Mouse (Mus musculus) right cerebral cortex, postnatal 36 days (tissue): ENCODE measurements around the gene Zc2hc1c.
"Not testable (repeated sequence)": the region's sequence is repeated elsewhere in the genome, so short reads cannot be mapped to it uniquely, and the experiment has no call there.

Source experiments
- DNase-seq, 2 experiments: peaks; one replicate each; pipeline ENCODE4 v3.0.0; 2022; ENCODE audit warnings: low spot score in 2 of 2, mixed read lengths in 1 of 2

Zc2hc1c gene

DNA sequence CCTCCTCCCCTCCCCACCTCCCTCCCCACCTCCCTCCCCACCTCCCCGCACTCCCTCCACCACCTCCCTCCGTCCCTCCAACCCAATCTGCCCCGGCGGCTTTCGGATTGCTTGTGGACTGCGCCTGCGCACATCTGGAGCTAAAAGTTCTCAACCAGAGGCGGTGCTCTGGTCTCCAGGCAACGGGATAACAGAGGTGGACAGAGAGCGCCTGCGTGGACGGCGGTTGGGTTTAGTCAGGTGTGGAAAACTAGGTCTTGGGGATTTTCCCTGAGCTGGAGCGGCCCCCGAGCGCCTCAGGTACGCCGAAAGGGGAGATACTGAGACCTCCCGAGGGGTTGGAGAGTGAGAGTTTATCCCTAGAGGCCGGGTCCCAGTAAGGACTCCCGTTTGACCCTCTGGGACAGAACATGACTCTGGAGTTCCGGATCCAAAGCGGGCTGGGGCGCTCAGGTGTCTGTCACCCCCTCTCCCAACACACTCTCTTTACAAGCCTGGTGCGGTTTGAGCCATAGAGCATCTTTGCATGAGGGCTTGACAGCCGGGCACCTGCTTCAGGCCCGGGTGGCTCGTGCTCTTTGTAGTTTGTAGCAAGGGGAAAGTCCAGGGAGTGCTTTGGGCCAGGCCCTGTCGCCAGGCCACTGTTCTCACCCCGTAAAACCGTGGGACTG is at the start of gene Zc2hc1c:
Gene Zc2hc1c (plus strand): TSS at position 106 of the 671 bp plus-strand sequence.
- DNase-seq: peak; percentile 74 to 85

- DNase-seq: no peak
Observed at GRCm38 (mm10) chr12:85252083-85252482, 36.3 kb upstream of the Zc2hc1c start.

GRCm38 (mm10) chr12:85256074-85256751 is 32.2 kb upstream of the Zc2hc1c start:
- DNase-seq: no peak

DNA sequence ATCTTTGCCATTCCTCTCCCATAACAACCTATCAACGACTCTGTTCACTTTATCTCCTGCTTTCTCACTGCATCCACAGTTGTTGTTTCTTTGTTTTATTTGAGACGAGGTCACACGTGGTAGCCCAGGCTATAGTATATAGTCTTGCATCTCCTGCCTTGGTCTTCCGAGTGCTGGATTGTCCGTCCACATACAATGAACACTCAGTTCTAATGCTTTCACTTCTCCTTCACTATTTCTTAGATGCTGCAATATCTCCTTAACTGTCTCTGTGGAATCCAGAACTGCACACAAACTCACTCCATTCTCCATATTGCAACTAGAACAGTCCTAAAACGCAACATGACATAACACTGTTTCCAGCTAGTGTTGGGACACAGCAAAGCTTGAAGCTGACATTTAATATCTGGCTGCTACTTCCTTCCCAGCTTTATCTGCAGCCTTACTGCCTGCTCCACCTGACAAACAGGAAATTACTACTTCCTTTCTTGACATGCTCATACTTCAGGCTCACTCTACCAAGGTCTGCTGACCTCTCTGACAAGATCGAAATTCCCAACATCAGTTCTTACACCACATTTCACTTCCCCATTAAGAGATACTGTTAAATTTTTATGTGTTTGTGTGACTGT is 31.3 kb upstream of the Zc2hc1c start:
- no peak for DNase-seq

DNA sequence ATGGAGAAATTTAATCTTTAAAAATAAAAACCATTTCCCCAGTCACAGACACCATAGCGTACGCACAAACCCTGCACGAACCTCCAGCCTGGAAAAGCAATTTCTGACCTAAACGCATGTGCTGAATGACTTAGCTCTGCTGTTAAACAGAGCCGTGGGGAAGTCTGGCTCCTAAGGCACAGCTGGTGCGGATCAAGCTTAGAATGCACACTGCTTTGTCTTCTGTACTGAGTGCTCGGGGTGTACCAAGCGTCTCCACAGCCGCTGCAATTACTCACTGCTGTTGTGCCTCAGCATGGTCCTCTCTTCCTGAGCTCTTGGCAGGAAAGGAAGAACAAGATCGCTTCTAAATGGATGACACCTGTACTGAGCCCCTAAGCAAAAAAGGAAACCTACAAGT is 25.9 kb upstream of the Zc2hc1c start:
- DNase-seq: no peak

DNA sequence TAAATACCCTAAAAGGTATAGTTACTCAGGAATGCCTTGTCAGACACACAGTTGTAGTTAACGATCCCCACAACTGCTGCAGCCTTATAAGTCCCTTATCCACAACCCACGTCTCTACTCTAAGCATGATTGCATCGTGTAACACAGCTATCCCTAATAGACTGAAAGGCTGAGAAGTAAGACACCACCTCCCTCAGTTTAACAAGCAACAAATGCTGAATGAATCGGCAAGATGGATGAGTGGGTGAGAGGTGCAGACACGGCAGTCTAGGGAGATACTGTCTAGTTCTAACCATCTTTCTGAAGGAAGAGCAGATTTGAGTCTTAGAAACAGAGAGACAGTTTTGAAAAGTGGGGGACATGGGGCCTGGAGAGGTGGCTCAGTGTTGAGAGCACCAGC is 25.2 kb upstream of the Zc2hc1c start:
- no peak for DNase-seq

DNA sequence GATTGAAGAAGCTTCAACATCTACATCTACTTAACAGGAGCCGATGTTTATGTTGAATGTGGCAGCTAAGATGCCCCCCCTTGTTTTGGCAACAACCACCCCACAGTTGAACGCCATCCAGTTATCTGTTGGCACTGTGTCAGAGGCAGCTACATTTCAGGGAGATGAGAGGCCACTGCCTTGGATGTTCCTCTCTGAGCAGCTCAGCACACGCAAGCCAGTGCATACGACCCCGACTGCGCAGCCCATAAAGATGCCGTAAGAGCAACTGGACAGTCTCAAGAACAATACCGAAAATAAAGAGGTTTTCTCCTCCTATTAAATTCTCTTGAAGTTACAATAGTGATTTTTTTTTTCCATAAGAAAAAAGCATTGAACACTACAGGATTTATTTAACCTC is 23.9 kb upstream of the Zc2hc1c start:
- no peak for DNase-seq

- no peak for DNase-seq
Observed at GRCm38 (mm10) chr12:85264940-85265339, 23.5 kb upstream of the Zc2hc1c start.

- no peak for DNase-seq
Observed at GRCm38 (mm10) chr12:85266248-85266647, 22.1 kb upstream of the Zc2hc1c start.

DNA sequence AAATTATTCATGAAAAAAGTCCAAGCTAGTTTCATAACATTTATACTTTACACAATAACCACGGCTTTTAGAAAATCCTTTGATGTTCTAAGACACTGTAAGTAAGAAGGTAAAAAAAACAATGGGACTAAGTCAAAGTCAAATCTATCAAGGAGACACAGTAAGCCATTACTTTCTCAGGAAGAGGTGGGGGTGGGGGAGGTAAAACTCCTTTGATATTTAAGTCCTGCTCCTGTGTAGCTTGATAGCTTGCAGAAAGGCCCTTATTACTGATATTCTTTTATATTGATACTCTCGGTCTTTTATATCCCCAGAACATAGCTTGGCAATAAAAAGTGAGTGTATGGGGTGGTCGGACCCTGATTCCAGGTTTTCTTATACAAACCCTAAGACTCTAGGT is 18.6 kb upstream of the Zc2hc1c start:
- DNase-seq: no peak

DNA sequence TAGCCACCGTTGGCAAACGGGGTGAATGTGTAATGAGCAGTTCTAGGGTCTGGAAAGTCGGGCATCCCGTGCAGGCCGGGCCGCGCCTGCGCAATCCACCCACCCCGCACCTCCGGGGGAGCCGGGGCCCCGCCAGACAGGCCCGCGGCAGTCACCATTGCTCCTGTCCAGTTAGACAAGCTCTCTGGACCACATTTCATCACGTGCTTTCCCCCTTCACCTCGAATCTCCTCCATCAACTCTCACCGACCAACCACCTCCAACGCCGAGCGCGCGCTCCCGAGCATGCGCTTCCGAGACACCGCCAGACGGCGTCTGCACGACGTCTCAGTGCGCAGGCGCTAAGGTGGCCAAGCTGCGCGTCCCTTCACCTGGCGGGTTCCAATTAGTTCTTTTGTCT is 18.1 kb upstream of the Zc2hc1c start, which contains the start of gene Mlh3:
Gene Mlh3 (minus strand): TSS at position 281 of the 400 bp plus-strand sequence.
- DNase-seq: peak; percentile 83 to 86

DNA sequence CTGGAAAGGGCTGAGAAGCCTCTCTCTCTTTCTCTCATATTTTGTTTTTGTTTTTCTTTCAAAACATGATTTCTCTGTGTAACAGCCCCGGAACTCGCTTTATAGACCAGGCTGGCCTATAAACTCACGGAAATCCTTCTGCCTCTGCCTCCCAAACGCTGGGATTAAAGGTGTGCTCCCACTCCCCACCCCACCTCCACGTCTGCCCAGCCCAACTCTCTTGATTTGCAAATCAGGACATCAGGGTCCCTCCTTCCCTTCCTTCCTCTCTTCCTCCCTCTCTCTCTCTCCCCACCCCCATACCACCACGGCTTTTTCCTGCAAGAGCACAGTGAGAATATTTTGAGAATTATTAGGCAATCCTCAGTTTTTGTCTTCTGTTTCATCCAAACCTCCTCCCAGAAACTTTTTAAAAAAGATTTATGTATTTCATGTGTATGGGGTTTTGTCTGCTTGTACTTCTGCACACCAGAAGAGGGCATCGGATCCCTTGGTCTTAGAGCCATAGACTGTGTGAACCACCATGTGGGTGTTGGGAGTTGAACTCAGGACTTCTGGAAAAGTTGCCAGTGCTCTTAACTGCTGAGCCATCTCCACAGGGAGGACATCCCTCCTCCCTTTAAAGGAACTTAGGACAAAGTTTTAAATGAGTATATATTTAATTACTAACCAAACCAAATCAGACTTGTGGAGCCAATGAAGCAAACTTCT is 17.1 kb upstream of the Zc2hc1c start:
- DNase-seq: no peak

DNA sequence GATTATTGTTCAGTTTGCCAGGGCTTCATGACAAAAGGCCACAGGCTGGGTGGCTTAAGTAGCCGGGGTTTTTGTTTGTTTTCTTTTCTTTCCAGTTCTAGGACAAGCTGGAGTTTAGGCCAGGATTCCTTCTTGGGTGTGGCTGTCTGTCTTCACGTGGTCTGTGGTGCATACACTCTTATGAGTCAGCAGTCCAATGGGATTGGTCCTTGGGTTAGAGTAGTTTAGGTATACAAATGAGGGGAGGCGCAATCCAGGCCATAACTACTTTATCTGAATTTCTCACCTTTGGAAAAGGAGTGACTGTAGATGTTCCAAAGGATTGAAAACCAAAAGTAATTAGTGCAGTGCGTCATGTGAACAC is 16.6 kb upstream of the Zc2hc1c start:
- no peak for DNase-seq

DNA sequence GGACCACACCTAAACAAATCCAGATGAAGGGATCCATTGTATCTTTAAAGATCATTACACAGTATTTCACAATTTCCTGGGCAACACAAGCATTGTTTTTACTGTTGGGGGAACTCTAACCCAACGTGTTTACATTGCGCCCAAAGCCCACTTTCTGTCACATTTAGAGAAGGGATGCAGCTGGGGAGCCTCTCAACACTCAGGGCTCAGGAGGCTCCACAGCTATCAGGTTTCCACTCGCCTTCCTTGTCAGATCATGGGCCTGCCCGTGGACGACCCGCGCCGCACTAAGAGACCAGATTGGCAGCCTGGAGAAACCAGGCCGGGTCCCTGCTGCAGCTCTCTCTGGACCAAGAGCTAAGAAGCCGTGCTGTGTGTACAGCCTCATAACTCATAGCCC is 14.9 kb upstream of the Zc2hc1c start:
- no peak for DNase-seq

DNA sequence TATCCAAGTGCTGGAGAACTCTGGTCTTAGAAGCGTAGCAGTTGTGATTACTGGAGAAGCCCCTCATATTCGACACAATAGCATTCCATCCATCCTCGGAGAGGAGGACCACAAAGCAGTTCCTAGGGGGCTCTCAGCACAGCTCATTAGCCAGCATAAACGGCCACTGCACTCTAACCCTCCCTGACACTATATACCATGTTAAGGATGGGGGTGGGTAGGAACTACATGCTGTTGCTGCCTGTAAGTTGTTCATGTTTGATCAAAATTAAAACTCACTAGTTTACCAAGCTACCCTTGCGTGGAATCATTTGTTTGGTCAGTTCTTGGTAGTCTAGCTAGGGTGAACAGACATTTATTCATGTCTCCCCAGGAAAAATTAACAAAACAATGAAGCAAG is 12.1 kb upstream of the Zc2hc1c start:
- no peak for DNase-seq

- DNase-seq: no peak
Observed at GRCm38 (mm10) chr12:85278919-85279318, 9.5 kb upstream of the Zc2hc1c start.

GRCm38 (mm10) chr12:85279396-85280080 is 8.9 kb upstream of the Zc2hc1c start:
- no peak for DNase-seq

- peak; percentile 93 to 96 for DNase-seq
Observed at GRCm38 (mm10) chr12:85280105-85280844, 8.1 kb upstream of the Zc2hc1c start.

- no peak for DNase-seq
Observed at GRCm38 (mm10) chr12:85280845-85281651, 7.3 kb upstream of the Zc2hc1c start.

DNA sequence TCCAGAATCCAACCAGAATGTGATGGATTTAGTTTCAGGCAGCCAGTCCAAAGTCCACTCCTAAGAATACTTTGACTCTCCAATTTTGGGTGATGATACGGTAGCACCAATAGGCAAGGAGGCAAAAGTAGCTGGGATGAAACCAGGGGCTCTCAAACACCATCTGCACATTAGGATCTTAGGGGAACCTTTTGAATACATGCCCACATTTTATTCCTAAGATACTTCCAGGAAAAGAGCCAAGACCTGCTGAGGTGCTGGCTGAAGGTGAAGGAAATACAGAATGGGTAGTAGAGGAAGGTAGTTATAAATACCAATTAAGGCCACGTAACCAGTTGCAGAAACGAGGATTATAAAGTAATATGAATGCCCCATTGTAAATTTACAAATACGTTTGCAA is 6.6 kb upstream of the Zc2hc1c start:
- not testable (repeated sequence) for DNase-seq
